Mouse (Mus musculus): ENCODE data around the gene Itga5. TPM values are rescaled to one million over a fixed set of nuclear protein-coding genes. Genes with fewer than 3 reads are reported as not detected.
A peak's percentile ranks its signal among the peaks of the same experiment; 100 is the strongest.
"Not testable (repeated sequence)": the region's sequence is repeated elsewhere in the genome, so short reads cannot be mapped to it uniquely, and the experiment has no call there.

The Itga5 gene
- total RNA-seq (2014; rRNA removed), result 4.8 and 6.8 TPM in 2 replicates
- 3.8 TPM in 2 replicates for polyA plus RNA-seq (2015; fragmentation: Nextera tagmentation; extraction: Ambion mirVana)

DNA sequence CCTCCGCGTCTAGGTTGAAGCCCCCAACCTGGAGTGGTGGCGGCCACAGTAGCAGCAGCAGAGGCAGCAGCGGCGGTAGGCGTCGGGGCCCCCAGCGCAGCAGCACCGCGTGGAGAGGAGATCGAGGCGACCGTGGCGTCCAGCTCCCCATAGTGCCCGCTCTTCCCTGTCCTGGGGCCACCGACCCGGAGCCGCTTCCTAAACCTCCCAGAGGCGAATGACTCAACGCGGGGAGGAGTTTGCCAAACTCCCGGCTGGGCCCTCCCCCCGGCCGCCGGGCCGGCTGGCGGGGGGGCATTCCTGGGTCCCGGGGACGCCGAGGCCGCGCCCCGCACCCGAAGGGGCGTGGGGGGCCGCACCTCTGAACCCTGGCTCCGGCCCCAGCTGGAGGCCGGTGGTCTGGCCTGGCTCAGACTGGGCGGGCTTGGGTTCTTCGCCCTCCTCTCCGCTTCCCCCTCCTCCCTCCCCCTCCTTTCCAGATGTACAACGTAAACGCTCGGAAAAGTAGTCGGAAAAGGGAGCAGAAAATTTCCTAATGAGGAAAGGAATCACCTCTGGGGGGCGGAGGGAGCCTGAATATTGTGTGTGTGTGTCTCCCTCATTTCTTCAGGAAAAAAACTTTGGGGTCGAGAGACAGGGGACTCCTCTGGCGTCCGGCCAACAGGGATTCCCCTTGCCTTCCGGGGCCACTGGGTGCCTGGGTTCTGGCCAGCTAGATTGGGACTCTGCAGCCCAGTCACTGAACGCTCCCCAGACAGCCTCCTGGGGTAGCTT, at the start of gene Itga5:
Gene Itga5, minus strand, starts transcription at position 388 of the 774 bp plus-strand sequence.
- 2% methylated on average over 35 of the region's 51 CpGs for WGBS
- Histone ChIP-seq H3K9me3 (ENCODE audit: low read length) (no peaks in the 10 kb centered on the region), H3K4me2 (ENCODE audit: low read depth, low read length, poor library complexity, severe bottlenecking) (peak within 1 kb of the TSS; percentile 94), H3K27me3 (ENCODE audit: insufficient read depth, low read length) (peaks cover 9% of the 10 kb centered on the region), H3K4me1 (ENCODE audit: insufficient read depth, low read length) (peaks cover 5% of the 10 kb centered on the region), H3K9ac (replicated peaks; ENCODE audit: low read length, poor library complexity, severe bottlenecking) (peak within 1 kb of the TSS; percentile 50), H3K27ac (ENCODE audit: low read depth, low read length) (no peak within 1 kb of the TSS), H3K36me3 (ENCODE audit: insufficient read depth, low read length) (no peaks in the 10 kb centered on the region), H3K4me3 (ENCODE audit: low read depth, low read length) (peak within 1 kb of the TSS; percentile 51)
- DNase-seq (ENCODE audit: low spot score) (peak; percentile 13), ATAC-seq (ENCODE audit: low FRiP score) (0 out of 2 replicates have a peak, but pooled peaks have one; percentile 32)
- peak; percentile 17; the same call in 1 of the 2 replicates for TF ChIP-seq CTCF (IDR thresholded peaks at IDR 0.05)

DNA sequence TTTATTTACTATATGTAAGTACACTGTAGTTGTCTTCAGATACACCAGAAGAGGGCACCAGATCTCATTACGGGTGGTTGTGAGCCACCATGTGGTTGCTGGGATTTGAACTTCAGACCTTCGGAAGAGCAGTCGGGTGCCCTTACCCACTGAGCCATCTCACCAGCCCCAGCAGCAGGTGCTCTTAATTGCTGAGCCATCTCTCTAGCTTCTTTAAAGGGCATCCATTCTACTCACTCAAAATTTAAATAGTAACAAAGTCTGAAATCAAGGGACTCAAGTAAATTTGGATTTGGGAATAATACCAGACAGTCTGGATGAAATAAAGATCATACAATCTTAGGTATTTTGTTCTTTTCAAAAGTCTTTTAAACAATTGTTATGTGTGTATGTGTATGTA, 39.0 kb upstream of the Itga5 start:
- not testable (repeated sequence) for ATAC-seq (ENCODE audit: low FRiP score); DNase-seq (ENCODE audit: low spot score)
- WGBS, result 100% methylated on average over 2 of the region's 3 CpGs

DNA sequence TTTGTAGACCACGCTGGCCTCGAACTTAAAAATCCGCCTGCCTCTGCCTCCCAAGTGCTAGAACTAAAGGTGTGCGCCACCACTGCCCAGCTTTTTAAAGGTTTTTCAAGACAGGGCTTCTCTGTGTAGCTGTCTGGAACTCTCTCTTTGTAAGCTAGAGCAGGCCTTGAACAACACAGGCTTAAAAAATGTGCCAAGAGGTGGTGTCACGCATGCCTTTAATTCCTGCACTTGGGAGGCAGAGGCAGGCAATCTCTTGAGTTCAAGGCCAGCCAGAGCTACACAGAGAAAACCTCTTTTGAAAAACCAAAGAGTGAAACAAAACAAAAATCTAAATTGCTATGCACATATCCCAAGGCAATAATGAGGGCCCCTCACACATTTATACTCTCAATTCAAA, 34.8 kb upstream of the Itga5 start:
- ATAC-seq (ENCODE audit: low FRiP score), result no peak
- 93% methylated on average over 5 of the region's 5 CpGs for WGBS

More for the DNA sequence above, 39.0 kb upstream of the Itga5 start:
- not testable (repeated sequence) for H3K36me3 ChIP-seq (ENCODE audit: insufficient read depth, low read length); H3K4me1 ChIP-seq (ENCODE audit: insufficient read depth, low read length); H3K9me3 ChIP-seq (ENCODE audit: low read length); H3K4me2 ChIP-seq (ENCODE audit: low read depth, low read length, poor library complexity, severe bottlenecking); H3K27me3 ChIP-seq (ENCODE audit: insufficient read depth, low read length); H3K9ac ChIP-seq (replicated peaks; ENCODE audit: low read length, poor library complexity, severe bottlenecking); H3K4me3 ChIP-seq (ENCODE audit: low read depth, low read length); H3K27ac ChIP-seq (ENCODE audit: low read depth, low read length)

DNA sequence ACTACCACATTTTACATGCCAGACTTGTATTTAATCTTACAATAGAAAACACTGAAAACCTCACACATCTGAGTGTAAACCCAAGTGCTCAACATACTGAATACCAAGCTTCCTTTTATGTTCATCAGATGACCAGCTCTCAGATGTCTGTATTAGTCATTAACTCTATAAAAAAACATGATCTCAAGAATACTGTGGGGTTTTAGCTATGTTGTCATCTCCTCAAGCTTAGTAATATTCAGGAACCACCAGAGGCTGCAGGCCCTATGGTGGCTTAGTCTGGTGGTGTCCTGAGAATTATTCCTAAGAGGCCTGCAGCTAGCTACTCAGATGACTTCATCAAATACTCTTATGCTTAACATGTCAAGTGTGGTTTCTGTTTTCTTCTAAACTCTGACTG, 27.0 kb upstream of the Itga5 start:
- no peak for TF ChIP-seq CTCF (IDR thresholded peaks at IDR 0.05)
- Histone ChIP-seq H3K27ac (ENCODE audit: low read depth, low read length) (no peak overlapping the region), H3K36me3 (ENCODE audit: insufficient read depth, low read length) (no peaks in the 10 kb centered on the region), H3K4me2 (ENCODE audit: low read depth, low read length, poor library complexity, severe bottlenecking) (no peak overlapping the region), H3K4me3 (ENCODE audit: low read depth, low read length) (no peak overlapping the region), H3K9me3 (ENCODE audit: low read length) (no peaks in the 10 kb centered on the region), H3K9ac (replicated peaks; ENCODE audit: low read length, poor library complexity, severe bottlenecking) (no peak overlapping the region), H3K27me3 (ENCODE audit: insufficient read depth, low read length) (no peaks in the 10 kb centered on the region), H3K4me1 (ENCODE audit: insufficient read depth, low read length) (no peaks in the 10 kb centered on the region)
- DNase-seq (ENCODE audit: low spot score) (no peak), ATAC-seq (ENCODE audit: low FRiP score) (no peak)

More for the DNA sequence above, 34.8 kb upstream of the Itga5 start:
- DNase-seq (ENCODE audit: low spot score), result no peak
- Histone ChIP-seq H3K9ac (replicated peaks; ENCODE audit: low read length, poor library complexity, severe bottlenecking) (no peak overlapping the region), H3K36me3 (ENCODE audit: insufficient read depth, low read length) (no peaks in the 10 kb centered on the region), H3K27me3 (ENCODE audit: insufficient read depth, low read length) (no peaks in the 10 kb centered on the region), H3K4me2 (ENCODE audit: low read depth, low read length, poor library complexity, severe bottlenecking) (no peak overlapping the region), H3K9me3 (ENCODE audit: low read length) (no peaks in the 10 kb centered on the region), H3K4me3 (ENCODE audit: low read depth, low read length) (no peak overlapping the region), H3K4me1 (ENCODE audit: insufficient read depth, low read length) (no peaks in the 10 kb centered on the region), H3K27ac (ENCODE audit: low read depth, low read length) (no peak overlapping the region)
- no peak for TF ChIP-seq CTCF (IDR thresholded peaks at IDR 0.05)

DNA sequence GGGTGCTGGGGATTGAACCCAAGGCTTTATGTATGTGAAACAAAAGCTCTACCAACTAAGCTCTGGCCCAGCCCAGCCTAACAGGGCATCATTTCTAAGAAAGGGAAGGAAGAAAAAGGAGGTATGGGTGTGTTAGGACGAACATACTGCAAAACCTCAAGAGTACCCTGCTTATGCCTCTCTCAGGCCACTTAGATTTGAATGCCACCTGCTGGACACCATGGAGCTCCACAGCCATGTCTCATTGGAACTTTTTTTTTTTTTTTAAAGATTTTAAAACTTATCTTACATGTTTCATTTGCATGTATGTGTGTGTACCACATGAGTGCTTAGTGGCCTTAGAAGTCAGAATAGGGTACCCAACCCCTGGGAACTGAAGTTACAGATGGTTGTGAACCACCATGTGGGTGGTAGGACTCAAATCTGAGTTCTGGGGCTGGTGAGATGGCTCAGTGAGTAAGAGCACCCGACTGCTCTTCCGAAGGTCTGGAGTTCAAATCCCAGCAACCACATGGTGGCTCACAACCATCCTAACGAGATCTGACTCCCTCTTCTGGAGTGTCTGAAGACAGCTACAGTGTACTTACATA, 22.1 kb upstream of the Itga5 start:
- no peak for ATAC-seq (ENCODE audit: low FRiP score)
- no peak overlapping the region for H3K4me2 ChIP-seq (ENCODE audit: low read depth, low read length, poor library complexity, severe bottlenecking)
- H3K4me1 ChIP-seq (ENCODE audit: insufficient read depth, low read length), result no peaks in the 10 kb centered on the region
- H3K9me3 ChIP-seq (ENCODE audit: low read length), result no peaks in the 10 kb centered on the region
- H3K27ac ChIP-seq (ENCODE audit: low read depth, low read length), result no peak overlapping the region
- no peaks in the 10 kb centered on the region for H3K27me3 ChIP-seq (ENCODE audit: insufficient read depth, low read length)
- TF ChIP-seq CTCF (IDR thresholded peaks at IDR 0.05), result peak; percentile 68
- 71% methylated on average over 3 of the region's 4 CpGs for WGBS
- DNase-seq (ENCODE audit: low spot score), result peak; percentile 44
- H3K9ac ChIP-seq (replicated peaks; ENCODE audit: low read length, poor library complexity, severe bottlenecking), result no peak overlapping the region
- no peak overlapping the region for H3K4me3 ChIP-seq (ENCODE audit: low read depth, low read length)
- no peaks in the 10 kb centered on the region for H3K36me3 ChIP-seq (ENCODE audit: insufficient read depth, low read length)
